Mouse (Mus musculus) lung, postnatal 25 days (tissue): ENCODE data around the gene Wdr20.

Source experiments
- DNase-seq: peaks from one replicate; pipeline ENCODE4 v3.0.0; 2022; ENCODE audit warnings: low spot score

Wdr20 gene

GRCm38 (mm10) chr12:110822366-110822765 lies 84.6 kb downstream of the Wdr20 start:
- DNase-seq, result no peak

GRCm38 (mm10) chr12:110828908-110829307 lies 91.2 kb downstream of the Wdr20 start:
- no peak for DNase-seq

GRCm38 (mm10) chr12:110830293-110831024 lies 92.7 kb downstream of the Wdr20 start:
- no peak for DNase-seq

- no peak for DNase-seq
These were observed 97.4 kb downstream of the Wdr20 start for GRCm38 (mm10) chr12:110835182-110835581.

- peak; percentile 18 for DNase-seq
These were observed 99.0 kb downstream of the Wdr20 start for GRCm38 (mm10) chr12:110836729-110837128.

- DNase-seq, result no peak
These were observed 99.6 kb downstream of the Wdr20 start for GRCm38 (mm10) chr12:110837192-110837841.

GRCm38 (mm10) chr12:110837850-110838249 lies 100.1 kb downstream of the Wdr20 start:
- DNase-seq, result no peak

- peak; percentile 95 for DNase-seq
These were observed 102.8 kb downstream of the Wdr20 start, which contains the start of gene Mok for GRCm38 (mm10) chr12:110840348-110841198. Gene Mok, minus strand, starts transcription at chr12:110840939.

GRCm38 (mm10) chr12:110841731-110842493 lies 104.2 kb downstream of the Wdr20 start:
- DNase-seq, result no peak

GRCm38 (mm10) chr12:110843194-110844048 lies 105.7 kb downstream of the Wdr20 start:
- peak; percentile 87 for DNase-seq

GRCm38 (mm10) chr12:110844227-110845130 lies 106.7 kb downstream of the Wdr20 start:
- DNase-seq, result peak; percentile 7

GRCm38 (mm10) chr12:110845131-110845880 lies 107.6 kb downstream of the Wdr20 start:
- peak; percentile 95 for DNase-seq

- DNase-seq, result no peak
These were observed 108.5 kb downstream of the Wdr20 start for GRCm38 (mm10) chr12:110846191-110846765.

- DNase-seq, result peak; percentile 79
These were observed 112.5 kb downstream of the Wdr20 start, which contains the start of gene Zfp839 for GRCm38 (mm10) chr12:110850010-110850928. Gene Zfp839, plus strand, starts transcription at chr12:110850253.

- no peak for DNase-seq
These were observed 113.1 kb downstream of the Wdr20 start for GRCm38 (mm10) chr12:110850929-110851256.

- no peak for DNase-seq
These were observed 113.7 kb downstream of the Wdr20 start for GRCm38 (mm10) chr12:110851414-110851813.

GRCm38 (mm10) chr12:110851923-110852322 lies 114.2 kb downstream of the Wdr20 start:
- no peak for DNase-seq
